Mouse (Mus musculus): ENCODE results near the gene Gbp10.

DNA sequence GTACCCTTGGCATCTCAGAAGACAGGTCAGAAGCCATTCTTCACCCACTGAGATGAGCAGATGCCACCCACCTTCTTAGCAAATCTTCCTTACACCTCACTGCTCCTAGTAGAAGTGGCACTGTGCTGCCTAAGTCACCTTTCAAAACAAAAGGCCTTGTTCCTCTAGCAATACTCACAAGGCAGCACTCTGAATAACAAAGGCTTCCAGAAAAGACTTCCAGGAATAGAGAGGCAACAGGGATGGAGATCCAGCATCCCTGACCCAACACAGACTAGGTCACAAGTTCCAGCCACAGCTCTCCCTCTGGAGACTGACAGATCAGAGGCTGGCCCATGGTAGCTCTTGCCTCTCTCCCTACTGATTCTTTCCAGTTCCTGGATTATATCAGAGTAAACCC lies 57.9 kb downstream of the Gbp10 start:
- no peak for TF ChIP-seq CTCF (IDR thresholded peaks at IDR 0.05; ENCODE audit: control insufficient read depth, insufficient read depth, insufficient read length)
- TF ChIP-seq CEBPB (IDR thresholded peaks at IDR 0.05; ENCODE audit: low read depth), result no peak
- TF ChIP-seq MAX (IDR thresholded peaks at IDR 0.05), result no peak
